Mouse (Mus musculus) neural tube, embryonic 11.5 days (tissue): ENCODE measurements around the gene Ctnnal1. TPM values are rescaled to one million over a fixed set of nuclear protein-coding genes. Genes with fewer than 3 reads are reported as not detected.

Experiments used
- microRNA counts: library from miRNA; unstranded; fragments of <30 nt; microRNA quantifications from one replicate; lab custom pipeline; 2015
- microRNA-seq: library from miRNA; unstranded; fragments of <30 nt; microRNA quantifications from one replicate; pipeline ENCODE4, GENCODE M21; 2016
- polyA plus RNA-seq: library from polyadenylated mRNA; unstranded; fragments of >200 nt; fragmentation: Nextera tagmentation; extraction: Ambion mirVana; gene quantifications from 2 replicates; pipeline ENCODE4 v1.2.1, GENCODE M21; 2014

Ctnnal1 gene
- polyA plus RNA-seq, 1 experiment from 2014 or later = 27.4 TPM

MicroRNAs encoded within 50 kb of the gene (microRNA counts, 519-probe panel; counts per million panel counts)
- microRNA mmu-miR-32 (lab: Ali Mortazavi, UCI) = 4,850 counts per million, percentile 87 among the panel's probes with 10 or more counts

Small RNAs within 50 kb of the gene (microRNA-seq; reads per million reads assigned to microRNA genes)
- 264 reads per million, percentile 63 among the genes with 10 or more reads in this experiment for gene Mir32

Other genes starting within 250 kb of the Ctnnal1 start
- gene Gm26657, start 125.1 kb downstream of the Ctnnal1 start, polyA plus RNA-seq = not detected in 2 replicates
- not detected in 2 replicates for gene Actl7b, start 123.7 kb downstream of the Ctnnal1 start, polyA plus RNA-seq
- not detected in 2 replicates for gene Actl7a, start 121.8 kb downstream of the Ctnnal1 start, polyA plus RNA-seq
- 102 and 116 TPM in 2 replicates for gene Elp1, start 62.9 kb downstream of the Ctnnal1 start, polyA plus RNA-seq
- gene Fam206a, start 62.8 kb downstream of the Ctnnal1 start, polyA plus RNA-seq = 28.7 and 30.6 TPM in 2 replicates
- gene Tmem245, start 82.2 kb upstream of the Ctnnal1 start, polyA plus RNA-seq = 7.9 and 9.2 TPM in 2 replicates
- 6.1 and 7.2 TPM in 2 replicates for gene Frrs1l, start 125.2 kb upstream of the Ctnnal1 start, polyA plus RNA-seq